In genomic region chr2:12368451-12368850, GRCm38 (mm10) we compare ENCODE assay signal across 19 mouse cellular contexts. TPM values are rescaled to one million over a fixed set of nuclear protein-coding genes. Genes with fewer than 3 reads are reported as not detected.
DNase-seq lines count a peak whose midpoint lies in the region; ATAC-seq and TF ChIP-seq lines count a peak whose summit lies in the region.
"Had no signal": no experiment of that assay in that cellular context is flagged by ENCODE, and none has a peak within 500 bp of the region (broad histone marks: within the 10 kb centered on the region; RNA-seq: fewer than 3 reads in every experiment).

No protein-coding gene starts in this region.

- H3K9me3 ChIP-seq in hindbrain, postnatal 0 days (ENCODE audit: low read length), result no peaks in the 10 kb centered on the region
- no peaks in the 10 kb centered on the region for H3K9me3 ChIP-seq in hindbrain, embryonic 14.5 days (ENCODE audit: control insufficient read depth, low read length)
- no peaks in the 10 kb centered on the region for H3K9me3 ChIP-seq in liver, embryonic 16.5 days (replicated peaks; ENCODE audit: control insufficient read depth, low read length)
- H3K9me3 ChIP-seq: heart, embryonic 15.5 days; hindbrain, embryonic 15.5 days; limb, embryonic 10.5 days; lung, embryonic 15.5 days had no signal

- intact Hi-C loops in gastrocnemius, adult 2 months (cut with DNase I), result no loop called here

- TF ChIP-seq CTCF in hindbrain, postnatal 0 days (IDR thresholded peaks at IDR 0.05; ENCODE audit: low read depth), result no peak
- no peak for TF ChIP-seq CTCF in gastrocnemius, adult 2 months (IDR thresholded peaks at IDR 0.05)

- no peaks in the 10 kb centered on the region for H3K27me3 ChIP-seq in hindbrain, postnatal 0 days (ENCODE audit: insufficient read depth, low read length)
- H3K27me3 ChIP-seq in hindbrain, embryonic 14.5 days (ENCODE audit: control insufficient read depth, insufficient read depth, low read length), result no peaks in the 10 kb centered on the region
- H3K27me3 ChIP-seq in liver, embryonic 16.5 days (ENCODE audit: control insufficient read depth, insufficient read depth, low read depth, low read length), result no peaks in the 10 kb centered on the region
- H3K27me3 ChIP-seq: heart, embryonic 15.5 days; hindbrain, embryonic 15.5 days; lung, embryonic 15.5 days; Patski had no signal

- ATAC-seq in hindbrain, postnatal 0 days, result peak; percentile 53; the same call in 1 of the 2 replicates
- no peak for ATAC-seq in hindbrain, embryonic 14.5 days (ENCODE audit: low FRiP score)
- peak; percentile 80 for ATAC-seq in liver, embryonic 16.5 days (ENCODE audit: low read depth)
- no peak for ATAC-seq in erythroblast, adult 5-6 weeks (replicated peaks; ENCODE audit: low FRiP score, poor library complexity, severe bottlenecking)
- ATAC-seq: forebrain, embryonic 16.5 days; Patski had no signal

- H3K4me2 ChIP-seq in hindbrain, postnatal 0 days (ENCODE audit: low read depth, low read length), result no peak overlapping the region
- H3K4me2 ChIP-seq in hindbrain, embryonic 14.5 days (replicated peaks), result no peak overlapping the region
- H3K4me2 ChIP-seq in liver, embryonic 16.5 days (ENCODE audit: low read depth, low read length), result no peak overlapping the region
- H3K4me2 ChIP-seq: heart, embryonic 15.5 days; hindbrain, embryonic 15.5 days; lung, embryonic 15.5 days had no signal

- no peak overlapping the region for H3K27ac ChIP-seq in hindbrain, postnatal 0 days
- H3K27ac ChIP-seq in hindbrain, embryonic 14.5 days, result no peak overlapping the region
- no peak overlapping the region for H3K27ac ChIP-seq in liver, embryonic 16.5 days (ENCODE audit: low read length)
- no peak overlapping the region for H3K27ac ChIP-seq in gastrocnemius, adult 2 months
- H3K27ac ChIP-seq: heart, embryonic 15.5 days; hindbrain, embryonic 15.5 days; limb, embryonic 10.5 days; lung, embryonic 15.5 days had no signal

- peak; percentile 73 to 80 for DNase-seq in cerebellum, postnatal 10 days
- no peak for DNase-seq in cerebellum, postnatal 4 days (ENCODE audit: low spot score in 2 of 2)
- DNase-seq in hindbrain, postnatal 0 days (ENCODE audit: low spot score), result peak; percentile 64
- no peak for DNase-seq in hindbrain, embryonic 14.5 days (ENCODE audit: low spot score)
- peak; percentile 73 for DNase-seq in c-Kit-positive CD71-positive TER-119-positive erythroid progenitor cells, embryonic 14.5 days (ENCODE audit: low spot score)
- DNase-seq in gastrocnemius, adult 2 months, result no peak
- DNase-seq: gastrocnemius, postnatal 10 days; layer of hippocampus, postnatal 36 days; retina, postnatal 1 day; thymus, postnatal 25 days had no signal

- no peak overlapping the region for H3K9ac ChIP-seq in hindbrain, postnatal 0 days (replicated peaks; ENCODE audit: low read length)
- no peak overlapping the region for H3K9ac ChIP-seq in hindbrain, embryonic 14.5 days
- H3K9ac ChIP-seq in liver, embryonic 16.5 days (ENCODE audit: low read depth, low read length), result no peak overlapping the region
- H3K9ac ChIP-seq: heart, embryonic 15.5 days; hindbrain, embryonic 15.5 days; lung, embryonic 15.5 days had no signal

- no peaks in the 10 kb centered on the region for H3K4me1 ChIP-seq in hindbrain, postnatal 0 days (ENCODE audit: insufficient read depth, low read length)
- H3K4me1 ChIP-seq in hindbrain, embryonic 14.5 days (replicated peaks; ENCODE audit: control insufficient read depth, insufficient read depth, low read length), result no peaks in the 10 kb centered on the region
- H3K4me1 ChIP-seq in liver, embryonic 16.5 days (ENCODE audit: control insufficient read depth, low read depth, low read length), result peaks cover 20% of the 10 kb centered on the region
- H3K4me1 ChIP-seq: hindbrain, embryonic 15.5 days; limb, embryonic 10.5 days; lung, embryonic 15.5 days had no signal

- WGBS in hindbrain, postnatal 0 days, result 55% methylated on average over 2 of the region's 2 CpGs
- WGBS in hindbrain, embryonic 14.5 days, result 66% methylated on average over 2 of the region's 2 CpGs
- WGBS in liver, embryonic 16.5 days (ENCODE audit: insufficient replicate concordance), result 24% methylated on average over 2 of the region's 2 CpGs

- no peak overlapping the region for H3K4me3 ChIP-seq in hindbrain, postnatal 0 days (ENCODE audit: low read length)
- no peak overlapping the region for H3K4me3 ChIP-seq in hindbrain, embryonic 14.5 days (replicated peaks; ENCODE audit: low read length)
- no peak overlapping the region for H3K4me3 ChIP-seq in liver, embryonic 16.5 days (ENCODE audit: low read depth, low read length)
- no peak overlapping the region for H3K4me3 ChIP-seq in gastrocnemius, adult 2 months
- H3K4me3 ChIP-seq: erythroblast, embryonic 14.5 days; heart, embryonic 15.5 days; hindbrain, embryonic 15.5 days; limb, embryonic 10.5 days; lung, embryonic 15.5 days had no signal

- H3K36me3 ChIP-seq in hindbrain, postnatal 0 days (ENCODE audit: insufficient read depth, low read length), result 0 out of 2 replicates have a peak, but pooled peaks cover under 1% of the 10 kb centered on the region
- no peaks in the 10 kb centered on the region for H3K36me3 ChIP-seq in hindbrain, embryonic 14.5 days (replicated peaks; ENCODE audit: control insufficient read depth, insufficient read depth)
- no peaks in the 10 kb centered on the region; the same call in 1 of the 2 replicates for H3K36me3 ChIP-seq in liver, embryonic 16.5 days (ENCODE audit: control insufficient read depth, insufficient read depth)
- H3K36me3 ChIP-seq: lung, embryonic 15.5 days had no signal

RNA-seq across cellular contexts. Expression of gene Mindy3, which starts 50.8 kb away (rescaled TPM):
- 51.3 and 73.3 TPM in 2 replicates for total RNA-seq in hindbrain, postnatal 0 days (2014; rRNA removed)
- 48.2 and 50.9 TPM in 2 replicates for polyA plus RNA-seq in hindbrain, postnatal 0 days (2015; fragmentation: Nextera tagmentation; extraction: Ambion mirVana)
- polyA plus RNA-seq in hindbrain, embryonic 14.5 days (2014; fragmentation: Nextera tagmentation; extraction: Ambion mirVana), result 56.2 and 64.7 TPM in 2 replicates
- 10.8 and 12.9 TPM in 2 replicates for polyA plus RNA-seq in liver, embryonic 16.5 days (2015; fragmentation: Nextera tagmentation; extraction: Ambion mirVana)
- total RNA-seq in erythroblast, adult 5-6 weeks (2015; ENCODE audit: low replicate concordance), result 7.3 and 20.2 TPM in 2 replicates
- 13.5 and 13.9 TPM in 2 replicates for total RNA-seq in erythroblast, adult 5-6 weeks (2017; ENCODE audit: low replicate concordance)
- total RNA-seq in gastrocnemius, adult 2 months (2021), result 10 to 100 TPM; 10.7 to 11.5 TPM

Comparison
In these comparisons a context has a peak if more than half of its experiments do, and no peak if none do; other contexts are left out.
1. DNase-seq: peak in cerebellum, postnatal 10 days (2 of 2), hindbrain, postnatal 0 days (single experiment) and c-Kit-positive CD71-positive TER-119-positive erythroid progenitor cells, embryonic 14.5 days (single experiment); none in cerebellum, postnatal 4 days (0 of 2), hindbrain, embryonic 14.5 days (single experiment) and gastrocnemius, adult 2 months (single experiment).
2. ATAC-seq: peak in hindbrain, postnatal 0 days (single experiment) and liver, embryonic 16.5 days (single experiment); none in hindbrain, embryonic 14.5 days (single experiment) and erythroblast, adult 5-6 weeks (single experiment).